Mouse (Mus musculus): ENCODE data around the gene Atp2b1. TPM values are rescaled to one million over a fixed set of nuclear protein-coding genes. Genes with fewer than 3 reads are reported as not detected.

Atp2b1 gene
- total RNA-seq, 2 experiments from 2014 or later, result 94.2 to 118 TPM

GRCm38 (mm10) chr10:99014737-99015136 is 100.5 kb downstream of the Atp2b1 start:
- no peak for ATAC-seq (ENCODE audit: poor library complexity, severe bottlenecking)

- ATAC-seq (ENCODE audit: poor library complexity, severe bottlenecking), result no peak
Observed at GRCm38 (mm10) chr10:99016996-99017395, 102.8 kb downstream of the Atp2b1 start.

- no peak for ATAC-seq (ENCODE audit: poor library complexity, severe bottlenecking)
Observed at GRCm38 (mm10) chr10:99027462-99027861, 113.3 kb downstream of the Atp2b1 start.

- no peak for ATAC-seq (ENCODE audit: poor library complexity, severe bottlenecking)
Observed at GRCm38 (mm10) chr10:99029844-99030243, 115.6 kb downstream of the Atp2b1 start.

GRCm38 (mm10) chr10:99033830-99034828 is 119.9 kb downstream of the Atp2b1 start:
- no peak for ATAC-seq (ENCODE audit: poor library complexity, severe bottlenecking)

GRCm38 (mm10) chr10:99037185-99038065 is 123.2 kb downstream of the Atp2b1 start:
- no peak for ATAC-seq (ENCODE audit: poor library complexity, severe bottlenecking)

GRCm38 (mm10) chr10:99038866-99039265 is 124.7 kb downstream of the Atp2b1 start:
- ATAC-seq (ENCODE audit: poor library complexity, severe bottlenecking), result no peak

- no peak for ATAC-seq (ENCODE audit: poor library complexity, severe bottlenecking)
Observed at GRCm38 (mm10) chr10:99040171-99040570, 126.0 kb downstream of the Atp2b1 start.

- no peak for ATAC-seq (ENCODE audit: poor library complexity, severe bottlenecking)
Observed at GRCm38 (mm10) chr10:99046756-99047550, 132.7 kb downstream of the Atp2b1 start.

GRCm38 (mm10) chr10:99047551-99047940 is 133.3 kb downstream of the Atp2b1 start:
- no peak for ATAC-seq (ENCODE audit: poor library complexity, severe bottlenecking)

- no peak for ATAC-seq (ENCODE audit: poor library complexity, severe bottlenecking)
Observed at GRCm38 (mm10) chr10:99050093-99050492, 135.9 kb downstream of the Atp2b1 start.

- ATAC-seq (ENCODE audit: poor library complexity, severe bottlenecking), result no peak
Observed at GRCm38 (mm10) chr10:99053111-99053510, 138.9 kb downstream of the Atp2b1 start.

GRCm38 (mm10) chr10:99060588-99060987 is 146.4 kb downstream of the Atp2b1 start:
- ATAC-seq (ENCODE audit: poor library complexity, severe bottlenecking), result no peak

GRCm38 (mm10) chr10:99061418-99061817 is 147.2 kb downstream of the Atp2b1 start:
- no peak for ATAC-seq (ENCODE audit: poor library complexity, severe bottlenecking)

- ATAC-seq (ENCODE audit: poor library complexity, severe bottlenecking), result no peak
Observed at GRCm38 (mm10) chr10:99062546-99062945, 148.3 kb downstream of the Atp2b1 start.

Other genes with a start within 250 kb of the Atp2b1 start
- 18.5 and 22.2 TPM in 2 replicates for gene Poc1b, start 192.6 kb downstream of the Atp2b1 start, total RNA-seq (2015)
- 9.0 and 9.1 TPM in 2 replicates for gene Poc1b, start 192.6 kb downstream of the Atp2b1 start, total RNA-seq (2017)
- 8.5 and 9.9 TPM in 2 replicates for gene Galnt4, start 193.8 kb downstream of the Atp2b1 start, total RNA-seq (2015)
- 9.2 and 12.6 TPM in 2 replicates for gene Galnt4, start 193.8 kb downstream of the Atp2b1 start, total RNA-seq (2017)
- not detected in 2 replicates for gene Phxr2, start 211.9 kb downstream of the Atp2b1 start, total RNA-seq (2015)
- not detected in 2 replicates for gene Phxr2, start 211.9 kb downstream of the Atp2b1 start, total RNA-seq (2017)

Measured in megakaryocyte, adult 5-6 weeks (primary cell).